Mouse (Mus musculus) lung, embryonic 15.5 days (tissue): ENCODE data around the gene Aspg. TPM values are rescaled to one million over a fixed set of nuclear protein-coding genes. Genes with fewer than 3 reads are reported as not detected.

Experiments
- ATAC-seq: fragments of 200-750 bp; cut with Nextera tagmentation; 2 replicates; pipeline ENCODE4 v1.8.0; 2017; ENCODE audit warnings: moderate number of reproducible peaks, borderline replicate concordance; ENCODE audit not compliant: low FRiP score, low TSS enrichment; ENCODE audit errors: extremely low read depth
- H3K27ac ChIP-seq: fragments of 300-500 bp; sonication (generic); 2 replicates; pipeline ENCODE4 v1.5.1; 2015; ENCODE audit warnings: moderate library complexity, mild to moderate bottlenecking, inconsistent platforms
- H3K27me3 ChIP-seq: fragments of 300-500 bp; sonication (generic); 2 replicates; pipeline ENCODE4 v1.6.1; 2015; ENCODE audit warnings: inconsistent platforms
- H3K36me3 ChIP-seq: fragments of 300-500 bp; sonication (generic); 2 replicates; pipeline ENCODE4 v1.6.1; 2015; ENCODE audit warnings: inconsistent platforms
- H3K4me1 ChIP-seq: fragments of 300-500 bp; sonication (generic); 2 replicates; pipeline ENCODE4 v1.6.1; 2015; ENCODE audit warnings: inconsistent platforms
- H3K4me2 ChIP-seq: fragments of 300-500 bp; sonication (generic); 2 replicates; pipeline ENCODE4 v1.6.1; 2015; ENCODE audit warnings: inconsistent platforms, mild to moderate bottlenecking, moderate library complexity
- H3K4me3 ChIP-seq: fragments of 300-500 bp; sonication (generic); 2 replicates; pipeline ENCODE4 v1.5.1; 2015; ENCODE audit warnings: mild to moderate bottlenecking, inconsistent platforms
- H3K9ac ChIP-seq: fragments of 300-500 bp; sonication (generic); 2 replicates; pipeline ENCODE4 v1.6.1; 2015; ENCODE audit warnings: inconsistent platforms
- H3K9me3 ChIP-seq: fragments of 300-500 bp; sonication (generic); 2 replicates; pipeline ENCODE4 v1.6.1; 2016; ENCODE audit warnings: inconsistent platforms
- WGBS: fragments of 180-500 bp; shearing (Covaris S2); methylation state at CpG from one replicate; pipeline ENCODE4 v1.1.7; 2015; 5-methylcytosine and 5-hydroxymethylcytosine counted together
- polyA plus RNA-seq: library from polyadenylated mRNA; unstranded; fragments of >200 nt; fragmentation: Nextera tagmentation; extraction: Ambion mirVana; gene quantifications from 2 replicates; pipeline ENCODE4 v1.2.1, GENCODE M21; 2015

Aspg gene
- polyA plus RNA-seq, 1 experiment from 2014 or later, result 3.4 TPM

DNA sequence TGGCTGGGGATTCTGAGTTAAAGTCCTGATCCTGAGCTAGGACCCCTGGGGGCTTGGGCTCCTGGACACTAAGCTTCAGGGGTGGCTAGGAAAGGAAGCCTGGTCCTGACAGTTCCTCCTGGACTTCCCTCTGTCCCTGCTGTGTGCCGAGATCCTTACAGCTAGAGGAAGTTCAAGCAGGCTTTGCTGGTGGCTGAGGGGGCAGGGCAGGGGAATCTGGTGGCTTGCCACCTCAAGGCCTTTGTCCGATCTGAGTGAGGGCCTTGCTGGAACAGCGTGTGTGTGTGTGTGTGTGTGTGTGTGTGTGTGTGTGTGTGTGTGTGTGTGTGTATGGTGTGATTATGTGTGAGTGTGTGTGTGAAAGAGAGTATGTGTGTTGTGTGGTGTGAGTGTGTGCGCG, 48.0 kb downstream of the Aspg start:
- Histone ChIP-seq H3K36me3 (no peaks in the 10 kb centered on the region), H3K4me3 (no peak overlapping the region), H3K9me3 (no peaks in the 10 kb centered on the region), H3K27me3 (no peaks in the 10 kb centered on the region), H3K4me1 (peaks cover 27% of the 10 kb centered on the region), H3K27ac (peak overlapping the region; percentile 82), H3K9ac (no peak overlapping the region), H3K4me2 (no peak overlapping the region)
- WGBS, result 52% methylated on average over 5 of the region's 5 CpGs
- ATAC-seq, result no peak

- Histone ChIP-seq H3K4me1 (peaks cover 20% of the 10 kb centered on the region), H3K27me3 (no peaks in the 10 kb centered on the region), H3K4me2 (no peak overlapping the region), H3K36me3 (no peaks in the 10 kb centered on the region), H3K27ac (peak overlapping the region; percentile 82), H3K9ac (no peak overlapping the region), H3K9me3 (no peaks in the 10 kb centered on the region), H3K4me3 (no peak overlapping the region)
- no peak for ATAC-seq
- WGBS, result 58% methylated on average over 16 of the region's 16 CpGs
Measured at GRCm38 (mm10) chr12:112155218-112156051, 49.0 kb downstream of the Aspg start.

DNA sequence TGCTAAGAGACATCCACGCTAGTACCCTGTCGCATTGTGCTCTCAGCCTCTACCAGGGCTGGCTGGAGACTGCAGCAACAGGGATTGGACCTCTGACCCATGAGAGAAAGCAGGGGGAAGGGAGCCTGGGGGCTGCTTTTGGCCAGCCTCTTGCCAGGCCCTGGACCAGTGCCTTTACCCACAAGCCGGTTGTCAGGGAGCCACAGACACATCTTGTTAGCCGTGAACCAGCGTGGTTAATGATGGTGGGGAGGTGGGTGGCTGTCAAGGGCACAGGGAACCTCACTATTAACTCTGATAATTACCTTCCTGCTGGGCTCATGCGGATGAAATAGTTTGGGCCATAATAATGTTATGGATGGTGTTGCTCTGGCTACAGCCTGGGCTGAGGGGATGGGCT, 50.3 kb downstream of the Aspg start:
- Histone ChIP-seq H3K4me3 (no peak overlapping the region), H3K36me3 (no peaks in the 10 kb centered on the region), H3K9me3 (no peaks in the 10 kb centered on the region), H3K4me1 (peaks cover 15% of the 10 kb centered on the region), H3K27me3 (no peaks in the 10 kb centered on the region), H3K4me2 (no peak overlapping the region), H3K9ac (no peak overlapping the region), H3K27ac (no peak overlapping the region)
- 86% methylated on average over 6 of the region's 6 CpGs for WGBS
- no peak for ATAC-seq

DNA sequence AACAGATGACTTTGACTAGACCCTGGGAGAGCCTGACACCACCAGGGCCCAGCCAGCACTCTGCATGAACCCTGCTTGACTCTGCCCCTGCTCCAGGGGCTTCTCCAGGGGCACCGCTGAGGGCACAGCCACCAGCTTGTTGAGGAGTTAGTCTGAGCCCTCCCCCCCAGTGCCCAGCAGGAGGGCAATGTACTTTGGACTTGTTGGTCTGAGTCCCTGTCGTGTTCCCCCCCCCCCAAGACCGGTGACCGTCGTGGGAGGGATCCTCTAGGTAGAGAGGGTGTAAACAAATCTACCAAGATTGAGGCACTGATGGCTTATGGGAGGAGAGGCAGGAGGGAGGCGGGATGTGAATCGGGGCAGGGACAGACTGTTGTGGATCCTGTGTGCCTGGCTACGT, 51.8 kb downstream of the Aspg start:
- Histone ChIP-seq H3K4me2 (no peak overlapping the region), H3K27me3 (no peaks in the 10 kb centered on the region), H3K4me1 (peaks cover 15% of the 10 kb centered on the region), H3K9ac (no peak overlapping the region), H3K4me3 (no peak overlapping the region), H3K27ac (no peak overlapping the region), H3K9me3 (no peaks in the 10 kb centered on the region), H3K36me3 (no peaks in the 10 kb centered on the region)
- no peak for ATAC-seq
- 25% methylated on average over 8 of the region's 8 CpGs for WGBS

- H3K27ac ChIP-seq, result no peak overlapping the region
- no peaks in the 10 kb centered on the region for H3K9me3 ChIP-seq
- peaks cover 11% of the 10 kb centered on the region for H3K4me1 ChIP-seq
- H3K4me2 ChIP-seq, result no peak overlapping the region
- no peaks in the 10 kb centered on the region for H3K27me3 ChIP-seq
- no peak for ATAC-seq
- H3K9ac ChIP-seq, result no peak overlapping the region
- no peaks in the 10 kb centered on the region for H3K36me3 ChIP-seq
- no peak overlapping the region for H3K4me3 ChIP-seq
Measured at GRCm38 (mm10) chr12:112158784-112159183, 52.3 kb downstream of the Aspg start.

DNA sequence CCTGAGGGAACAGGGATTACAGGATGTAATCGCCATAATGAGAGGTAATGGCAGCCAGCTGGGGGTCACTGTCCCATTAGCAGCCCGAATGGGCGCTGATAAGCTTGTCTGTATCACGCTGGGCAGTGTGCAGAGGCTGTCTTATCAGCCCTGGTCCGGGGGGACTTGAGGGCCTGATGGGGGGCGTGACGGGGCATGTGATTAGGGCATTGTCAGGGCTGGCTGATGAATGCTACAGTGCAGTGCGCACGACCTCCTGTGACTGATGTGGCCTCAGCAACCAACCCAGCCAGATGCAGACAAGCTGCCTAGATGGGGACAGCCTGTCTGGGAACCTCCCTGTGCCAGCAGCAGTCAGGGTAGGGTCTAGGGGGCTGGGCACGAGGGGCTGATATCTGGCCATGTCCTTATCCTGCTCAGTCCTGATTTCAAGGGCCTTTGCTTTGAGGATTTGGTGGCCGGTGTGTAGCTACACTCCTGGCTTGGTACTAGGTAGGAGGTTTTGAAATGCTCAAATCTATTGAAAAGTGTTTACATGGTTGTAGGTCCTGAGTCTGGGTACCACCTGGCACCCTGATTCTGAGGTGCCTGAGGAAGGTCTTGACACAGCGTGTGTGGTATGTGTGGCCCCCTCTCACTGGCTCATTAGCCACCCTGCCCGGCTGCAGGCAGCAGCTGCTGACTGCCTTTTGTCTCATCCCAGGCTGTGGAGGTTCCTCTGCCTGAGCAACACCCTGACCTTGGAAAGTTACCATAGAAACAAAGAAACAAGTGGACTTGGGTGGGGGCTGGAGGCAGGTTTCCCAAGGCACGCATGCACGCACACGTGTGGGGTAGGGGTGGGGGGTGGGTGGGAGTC, 57.7 kb downstream of the Aspg start:
- H3K27me3 ChIP-seq, result no peaks in the 10 kb centered on the region
- WGBS, result 27% methylated on average over 16 of the region's 16 CpGs
- no peak overlapping the region for H3K4me2 ChIP-seq
- H3K27ac ChIP-seq, result no peak overlapping the region
- no peaks in the 10 kb centered on the region for H3K36me3 ChIP-seq
- H3K4me1 ChIP-seq, result peaks cover 3% of the 10 kb centered on the region
- H3K9ac ChIP-seq, result no peak overlapping the region
- H3K9me3 ChIP-seq, result no peaks in the 10 kb centered on the region
- no peak overlapping the region for H3K4me3 ChIP-seq
- 0 out of 2 replicates have a peak, but pooled peaks have one; percentile 15 for ATAC-seq

DNA sequence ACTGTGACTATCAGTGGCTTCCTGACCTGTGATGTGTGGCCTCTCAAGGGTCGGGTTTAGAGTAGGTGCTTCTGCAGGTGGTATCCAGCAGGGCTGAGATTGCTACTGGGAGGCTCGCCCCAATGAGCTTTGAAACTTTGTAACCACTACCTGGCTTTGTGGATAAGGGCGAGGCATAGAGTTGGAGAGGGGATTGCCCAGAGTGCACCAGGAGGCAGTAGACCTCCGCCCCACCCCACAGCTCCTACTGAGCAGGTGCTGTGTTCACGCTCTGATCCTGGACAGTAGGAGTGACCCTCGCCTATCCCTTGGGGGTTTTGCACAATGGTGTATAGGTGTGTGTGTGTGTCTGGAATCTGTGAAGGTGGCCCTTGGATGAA, 58.4 kb downstream of the Aspg start:
- no peaks in the 10 kb centered on the region for H3K9me3 ChIP-seq
- 60% methylated on average over 6 of the region's 6 CpGs for WGBS
- no peak overlapping the region for H3K27ac ChIP-seq
- ATAC-seq, result no peak
- H3K27me3 ChIP-seq, result no peaks in the 10 kb centered on the region
- no peak overlapping the region for H3K9ac ChIP-seq
- H3K4me3 ChIP-seq, result no peak overlapping the region
- H3K4me1 ChIP-seq, result peaks cover 6% of the 10 kb centered on the region
- H3K36me3 ChIP-seq, result no peaks in the 10 kb centered on the region
- H3K4me2 ChIP-seq, result no peak overlapping the region

DNA sequence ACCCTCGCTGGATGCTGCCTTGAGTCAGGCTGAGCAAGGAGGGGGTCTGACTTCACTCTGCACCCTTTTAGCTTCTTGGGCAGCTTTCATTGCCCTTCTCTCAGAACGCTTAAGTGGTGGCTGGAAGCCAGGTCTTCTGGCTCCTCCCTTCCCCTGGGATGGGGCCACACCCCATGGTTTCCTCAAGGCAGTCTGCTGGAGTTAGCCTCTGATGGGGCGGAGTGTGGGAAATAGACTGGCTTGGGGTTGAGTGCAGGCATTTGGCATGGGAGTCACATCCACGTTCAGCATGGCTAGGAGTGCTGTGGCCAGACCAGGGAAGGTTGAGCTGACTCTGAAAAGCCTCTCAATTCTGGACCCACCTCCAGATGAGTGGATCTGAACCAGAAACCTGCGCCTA, 62.8 kb downstream of the Aspg start:
- ATAC-seq, result peak; percentile 33; the same call in 1 of the 2 replicates

DNA sequence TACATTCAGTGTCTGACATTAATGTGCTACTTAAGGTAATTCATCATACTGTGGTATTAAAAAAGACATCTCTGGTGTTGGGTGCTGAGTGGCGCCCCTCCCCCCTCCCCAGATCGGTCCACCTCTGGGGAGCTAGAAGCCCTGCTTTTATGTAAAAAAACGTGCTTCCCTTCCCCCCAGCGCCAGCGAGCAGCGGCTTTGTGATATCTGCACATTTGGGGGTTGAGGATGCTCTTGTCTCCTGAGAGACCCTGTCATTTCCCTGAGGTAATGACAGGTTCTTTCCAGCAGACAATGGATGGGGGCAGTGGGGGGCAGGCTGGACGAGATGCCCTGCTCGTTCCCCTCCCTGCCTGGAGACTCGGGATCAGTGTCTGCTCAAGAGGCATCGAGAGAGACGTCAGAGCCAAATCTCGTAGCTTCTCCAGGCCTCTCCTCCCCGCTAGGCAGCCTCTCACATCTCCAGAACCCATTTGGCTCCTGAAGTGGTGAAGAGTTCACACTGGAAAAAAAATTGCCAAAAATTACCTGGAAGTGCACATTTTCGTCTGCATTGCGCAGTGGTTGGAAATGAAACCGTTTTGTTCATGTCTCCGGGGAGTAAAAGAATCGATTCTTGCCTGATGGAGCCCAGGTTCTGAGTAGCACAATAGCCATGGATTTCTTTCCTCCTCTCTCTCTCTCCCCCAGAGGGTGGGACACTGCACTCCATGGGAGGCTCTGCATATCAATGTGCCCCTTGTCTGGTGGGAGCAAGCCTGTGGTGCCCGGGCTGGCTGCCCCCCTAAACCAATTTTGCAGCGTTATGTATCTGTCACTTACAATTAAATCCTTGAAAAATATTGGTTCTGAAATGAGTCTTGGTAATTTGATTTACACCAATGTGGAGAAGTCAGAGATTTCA, 64.4 kb downstream of the Aspg start:
- no peak for ATAC-seq
- peaks cover 6% of the 10 kb centered on the region for H3K4me1 ChIP-seq
- no peaks in the 10 kb centered on the region for H3K9me3 ChIP-seq
- 50% methylated on average over 20 of the region's 20 CpGs for WGBS
- H3K27me3 ChIP-seq, result no peaks in the 10 kb centered on the region
- no peak overlapping the region for H3K4me2 ChIP-seq
- no peak overlapping the region for H3K4me3 ChIP-seq
- no peaks in the 10 kb centered on the region for H3K36me3 ChIP-seq
- no peak overlapping the region for H3K9ac ChIP-seq
- no peak overlapping the region for H3K27ac ChIP-seq

More for the DNA sequence above, 62.8 kb downstream of the Aspg start:
- H3K36me3 ChIP-seq, result no peaks in the 10 kb centered on the region
- H3K9me3 ChIP-seq, result no peaks in the 10 kb centered on the region
- no peak overlapping the region for H3K9ac ChIP-seq
- no peak overlapping the region for H3K4me3 ChIP-seq
- H3K27me3 ChIP-seq, result no peaks in the 10 kb centered on the region
- WGBS, result 47% methylated on average over 5 of the region's 5 CpGs
- no peak overlapping the region for H3K4me2 ChIP-seq
- no peak overlapping the region for H3K27ac ChIP-seq
- peaks cover 6% of the 10 kb centered on the region for H3K4me1 ChIP-seq

DNA sequence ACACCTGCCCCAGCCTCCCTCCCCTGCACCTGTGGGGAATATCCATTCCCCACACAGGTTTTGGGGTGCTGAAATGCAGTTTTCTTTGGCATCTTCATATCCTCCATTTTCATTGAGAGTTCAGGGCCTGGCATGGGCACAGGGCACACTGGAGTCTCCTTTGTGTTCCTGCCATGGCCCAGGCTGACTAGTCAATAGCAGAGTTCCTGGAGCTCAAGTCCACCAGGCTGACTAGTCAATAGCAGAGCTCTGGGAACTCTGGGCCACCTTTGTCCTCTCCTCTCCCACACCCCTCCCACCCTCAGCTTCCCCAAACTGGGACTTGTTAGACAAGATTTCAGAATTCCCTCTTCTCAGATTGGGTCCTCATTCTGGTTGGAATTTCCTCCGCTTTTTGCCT, 65.2 kb downstream of the Aspg start:
- Histone ChIP-seq H3K4me2 (no peak overlapping the region), H3K4me1 (peaks cover 6% of the 10 kb centered on the region), H3K27me3 (no peaks in the 10 kb centered on the region), H3K4me3 (no peak overlapping the region), H3K36me3 (no peaks in the 10 kb centered on the region), H3K9me3 (no peaks in the 10 kb centered on the region), H3K27ac (no peak overlapping the region), H3K9ac (no peak overlapping the region)
- 89% methylated on average over 1 of the region's 1 CpGs for WGBS
- ATAC-seq, result no peak

- 57% methylated on average over 8 of the region's 8 CpGs for WGBS
- H3K27me3 ChIP-seq, result no peaks in the 10 kb centered on the region
- no peaks in the 10 kb centered on the region for H3K9me3 ChIP-seq
- no peaks in the 10 kb centered on the region for H3K36me3 ChIP-seq
- no peak for ATAC-seq
- no peak overlapping the region for H3K9ac ChIP-seq
- H3K27ac ChIP-seq, result no peak overlapping the region
- H3K4me3 ChIP-seq, result no peak overlapping the region
- no peak overlapping the region for H3K4me2 ChIP-seq
- H3K4me1 ChIP-seq, result peaks cover 6% of the 10 kb centered on the region
Measured at GRCm38 (mm10) chr12:112172214-112172613, 65.7 kb downstream of the Aspg start.
